Mouse (Mus musculus) spleen, adult 2 months (tissue): ENCODE results near the gene Uts2.

Experiments
- CTCF ChIP-seq: fragments of 200-500 bp; IDR thresholded peaks from 2 replicates; pipeline ENCODE4 v1.5.1; 2011; ENCODE audit warnings: mild to moderate bottlenecking, inconsistent platforms; ENCODE audit not compliant: insufficient read depth, insufficient read length, insufficient replicate concordance; ENCODE audit errors: extremely low read depth
- POLR2A ChIP-seq: fragments of 200-500 bp; IDR thresholded peaks from 2 replicates; pipeline ENCODE4 v1.6.1; 2011; ENCODE audit warnings: low read depth, low read length, inconsistent platforms

GRCm38 (mm10) chr4:150975145-150975544, 21.8 kb upstream of the Uts2 start:
- TF ChIP-seq POLR2A (no peak), CTCF (no peak)
